Mouse (Mus musculus) midbrain, postnatal 0 days (tissue): ENCODE measurements around the gene Dclre1b. TPM values are rescaled to one million over a fixed set of nuclear protein-coding genes. Genes with fewer than 3 reads are reported as not detected.
A peak's percentile ranks its signal among the peaks of the same experiment; 100 is the strongest.
"Not testable (repeated sequence)": the region's sequence is repeated elsewhere in the genome, so short reads cannot be mapped to it uniquely, and the experiment has no call there.

Source experiments
- ATAC-seq: fragments of 200-750 bp; cut with Nextera tagmentation; 2 replicates; pipeline ENCODE4 v1.8.0; 2017; ENCODE audit warnings: moderate number of reproducible peaks, mild to moderate bottlenecking, moderate TSS enrichment, moderate library complexity; ENCODE audit not compliant: low FRiP score
- DNase-seq: peaks from one replicate; pipeline ENCODE4 v3.0.0-alpha.2; 2015; ENCODE audit warnings: low spot score
- H3K27ac ChIP-seq: fragments of 300-500 bp; sonication (generic); 2 replicates; pipeline ENCODE4 v1.5.1; 2014; ENCODE audit warnings: low read depth, mild to moderate bottlenecking, low read length, mixed read lengths
- H3K27me3 ChIP-seq: fragments of 300-500 bp; sonication (generic); 2 replicates; pipeline ENCODE4 v1.6.1; 2014; ENCODE audit warnings: low read length, control low read depth, mixed read lengths; ENCODE audit not compliant: insufficient read depth
- H3K36me3 ChIP-seq: fragments of 300-500 bp; sonication (generic); 2 replicates; pipeline ENCODE4 v1.6.1; 2014; ENCODE audit warnings: low read length, control low read depth, mixed read lengths; ENCODE audit not compliant: insufficient read depth
- H3K4me1 ChIP-seq: fragments of 300-500 bp; sonication (generic); 2 replicates; pipeline ENCODE4 v1.6.1; 2014; ENCODE audit warnings: mild to moderate bottlenecking, control low read depth, antibody characterized with exemption, low read length, mixed read lengths; ENCODE audit not compliant: insufficient read depth
- H3K4me2 ChIP-seq: fragments of 300-500 bp; sonication (generic); 2 replicates; pipeline ENCODE4 v1.6.1; 2014; ENCODE audit warnings: low read depth, mild to moderate bottlenecking, low read length, mixed read lengths; ENCODE audit not compliant: poor library complexity, severe bottlenecking
- H3K4me3 ChIP-seq: fragments of 300-500 bp; sonication (generic); 2 replicates; pipeline ENCODE4 v1.5.1; 2014; ENCODE audit warnings: low read depth, mild to moderate bottlenecking, low read length, moderate library complexity
- H3K9ac ChIP-seq: fragments of 300-500 bp; sonication (generic); replicated peaks from 2 replicates; pipeline ENCODE4 v1.6.1; 2014; ENCODE audit warnings: mild to moderate bottlenecking, low read length, moderate library complexity, mixed read lengths; ENCODE audit not compliant: poor library complexity, severe bottlenecking
- H3K9me3 ChIP-seq: fragments of 300-500 bp; sonication (generic); 2 replicates; pipeline ENCODE4 v1.6.1; 2016; ENCODE audit warnings: low read length, control low read depth
- CTCF ChIP-seq: IDR thresholded peaks from 2 replicates; pipeline ENCODE4 v1.5.1; 2016; ENCODE audit warnings: antibody characterized with exemption, mild to moderate bottlenecking
- WGBS: fragments of 180-500 bp; shearing (Covaris S2); extraction: QIAGEN DNeasy Blood & Tissue Kit; methylation state at CpG from one replicate; pipeline ENCODE4 v1.1.7; 2014; 5-methylcytosine and 5-hydroxymethylcytosine counted together
- polyA plus RNA-seq: library from polyadenylated mRNA; unstranded; fragments of >200 nt; fragmentation: Nextera tagmentation; extraction: Ambion mirVana; gene quantifications from 2 replicates; pipeline ENCODE4 v1.2.1, GENCODE M21; 2015
- total RNA-seq: library from RNA; depleted of rRNA; stranded (reverse); fragments of >200 nt; gene quantifications from 2 replicates; pipeline ENCODE4 v1.2.3, GENCODE M21; 2014

Dclre1b gene
- total and polyA plus RNA-seq, 2 experiments from 2014 or later = 6.9 to 16.2 TPM

GRCm38 (mm10) chr3:103830681-103831080 lies 21.4 kb upstream of the Dclre1b start:
- not testable (repeated sequence) for DNase-seq, H3K27me3 ChIP-seq, H3K4me3 ChIP-seq, H3K27ac ChIP-seq, H3K4me1 ChIP-seq, H3K4me2 ChIP-seq, H3K36me3 ChIP-seq, H3K9me3 ChIP-seq, H3K9ac ChIP-seq, ATAC-seq
- WGBS = 41% methylated on average over 1 of the region's 1 CpGs
- TF ChIP-seq CTCF = peak; percentile 28

DNA sequence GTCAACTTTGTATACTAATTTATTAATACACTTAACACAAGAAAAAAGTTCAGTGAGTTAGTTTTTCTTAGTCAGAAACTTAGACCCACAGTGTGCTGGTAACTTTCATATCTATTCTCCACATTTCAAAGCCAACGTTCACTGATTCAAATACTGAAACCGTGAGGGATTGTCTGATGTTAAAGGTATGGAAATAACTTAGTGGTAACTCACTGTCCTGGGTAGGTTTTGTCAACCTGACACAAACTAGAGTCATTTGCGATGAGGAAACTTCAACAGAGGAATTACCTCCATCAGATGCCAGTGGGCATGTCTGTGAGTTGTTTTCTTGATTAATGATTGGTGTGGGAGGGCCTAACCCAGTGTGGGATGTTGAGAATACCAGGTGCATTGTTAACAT lies 19.8 kb upstream of the Dclre1b start:
- Histone ChIP-seq H3K9me3 (no peaks in the 10 kb centered on the region), H3K4me3 (no peak overlapping the region), H3K4me2 (no peak overlapping the region), H3K27me3 (no peaks in the 10 kb centered on the region), H3K4me1 (no peaks in the 10 kb centered on the region), H3K9ac (no peak overlapping the region), H3K36me3 (no peaks in the 10 kb centered on the region), H3K27ac (no peak overlapping the region)
- DNase-seq (no peak), ATAC-seq (no peak)
- TF ChIP-seq CTCF = no peak
- 96% methylated on average over 3 of the region's 3 CpGs for WGBS

GRCm38 (mm10) chr3:103827548-103827947 lies 18.3 kb upstream of the Dclre1b start:
- no peak overlapping the region for H3K4me2 ChIP-seq
- H3K27ac ChIP-seq = no peak overlapping the region
- ATAC-seq (no peak), DNase-seq (no peak)
- H3K36me3 ChIP-seq = peaks cover 5% of the 10 kb centered on the region; the same call in 1 of the 2 replicates
- TF ChIP-seq CTCF = peak; percentile 19; the same call in 1 of the 2 replicates
- H3K4me3 ChIP-seq = no peak overlapping the region
- H3K27me3 ChIP-seq = no peaks in the 10 kb centered on the region
- no peak overlapping the region for H3K9ac ChIP-seq
- no peaks in the 10 kb centered on the region for H3K9me3 ChIP-seq
- H3K4me1 ChIP-seq = no peaks in the 10 kb centered on the region

- no peak overlapping the region for H3K9ac ChIP-seq
- no peaks in the 10 kb centered on the region for H3K9me3 ChIP-seq
- no peaks in the 10 kb centered on the region; the same call in 1 of the 2 replicates for H3K4me1 ChIP-seq
- H3K36me3 ChIP-seq = peaks cover 11% of the 10 kb centered on the region
- no peak overlapping the region for H3K27ac ChIP-seq
- no peak overlapping the region for H3K4me3 ChIP-seq
- H3K4me2 ChIP-seq = no peak overlapping the region
- no peak for TF ChIP-seq CTCF
- ATAC-seq (no peak), DNase-seq (no peak)
- no peaks in the 10 kb centered on the region for H3K27me3 ChIP-seq
- 94% methylated on average over 6 of the region's 6 CpGs for WGBS
Measured at GRCm38 (mm10) chr3:103810967-103811366, 1.7 kb upstream of the Dclre1b start.

DNA sequence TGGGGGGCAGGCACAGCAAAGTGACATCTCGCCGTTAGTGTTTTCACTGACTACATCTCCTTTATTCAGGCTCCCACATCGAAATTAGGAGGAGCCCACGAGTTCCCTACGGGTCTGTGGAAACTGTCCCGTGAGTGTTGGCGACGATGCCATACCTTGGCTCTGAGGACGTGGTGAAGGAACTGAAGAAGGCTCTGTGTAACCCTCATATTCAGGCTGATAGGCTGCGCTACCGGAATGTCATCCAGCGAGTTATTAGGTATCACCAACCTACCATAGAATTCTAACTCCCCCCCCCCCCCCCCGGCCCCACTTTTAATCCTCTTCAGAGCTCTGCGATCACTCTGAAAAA lies 531 bp upstream of the Dclre1b start:
- peak; percentile 22 for DNase-seq
- TF ChIP-seq CTCF = no peak
- peaks cover 7% of the 10 kb centered on the region; the same call in 1 of the 2 replicates for H3K36me3 ChIP-seq
- no peaks in the 10 kb centered on the region; the same call in 1 of the 2 replicates for H3K4me1 ChIP-seq
- peak overlapping the region; percentile 60 for H3K4me3 ChIP-seq
- H3K4me2 ChIP-seq = peak overlapping the region; percentile 71
- ATAC-seq = peak; percentile 51
- H3K9ac ChIP-seq = peak overlapping the region; percentile 80
- H3K9me3 ChIP-seq = no peaks in the 10 kb centered on the region
- no peaks in the 10 kb centered on the region for H3K27me3 ChIP-seq
- peak overlapping the region; percentile 90 for H3K27ac ChIP-seq
- WGBS = under 1% methylated on average over 14 of the region's 14 CpGs

DNA sequence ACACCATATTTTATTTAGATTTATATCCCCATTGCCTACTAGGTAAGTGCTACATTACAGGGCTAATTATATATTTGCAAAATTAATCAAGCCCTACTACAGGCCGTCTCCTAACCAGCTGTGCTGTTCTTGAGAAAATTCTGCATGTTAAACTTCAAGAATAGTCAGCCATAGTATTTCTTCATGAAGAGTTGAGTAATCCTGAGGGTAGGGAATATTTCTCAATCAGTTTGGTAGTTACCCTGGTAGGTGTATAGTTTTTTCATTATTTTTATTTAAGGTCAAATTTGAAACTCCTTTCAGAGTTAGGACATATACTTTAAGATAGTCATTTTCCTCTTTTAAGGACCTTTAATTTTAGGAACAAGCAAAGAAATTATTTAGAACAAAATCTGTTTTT lies 3.6 kb downstream of the Dclre1b start:
- Histone ChIP-seq H3K9ac (no peak overlapping the region), H3K4me3 (no peak overlapping the region), H3K4me2 (no peak overlapping the region), H3K27me3 (no peaks in the 10 kb centered on the region), H3K9me3 (no peaks in the 10 kb centered on the region), H3K36me3 (peaks cover 15% of the 10 kb centered on the region), H3K4me1 (no peaks in the 10 kb centered on the region; the same call in 1 of the 2 replicates), H3K27ac (no peak overlapping the region)
- WGBS = 96% methylated on average over 1 of the region's 1 CpGs
- DNase-seq (no peak), ATAC-seq (no peak)
- TF ChIP-seq CTCF = no peak
